Mouse (Mus musculus) heart, adult 11 months (tissue): ENCODE data around the gene Wscd2.

Source experiments
- DNase-seq: peaks from one replicate; pipeline ENCODE4 v3.0.0; 2022

The Wscd2 gene

GRCm38 (mm10) chr5:113490033-113490432, at the start of gene Wscd2:
Gene Wscd2 (plus strand): TSS chr5:113490333.
- no peak for DNase-seq

GRCm38 (mm10) chr5:113442180-113442579, 48.0 kb upstream of the Wscd2 start:
- DNase-seq: no peak

- DNase-seq: no peak
Measured at GRCm38 (mm10) chr5:113448023-113448734, 42.0 kb upstream of the Wscd2 start.

- DNase-seq: no peak
Measured at GRCm38 (mm10) chr5:113449336-113449735, 40.8 kb upstream of the Wscd2 start.

- no peak for DNase-seq
Measured at GRCm38 (mm10) chr5:113452691-113453090, 37.4 kb upstream of the Wscd2 start.

GRCm38 (mm10) chr5:113453356-113453755, 36.8 kb upstream of the Wscd2 start:
- DNase-seq: no peak

GRCm38 (mm10) chr5:113456020-113456419, 34.1 kb upstream of the Wscd2 start:
- peak; percentile 81 for DNase-seq

- DNase-seq: no peak
Measured at GRCm38 (mm10) chr5:113456756-113457155, 33.4 kb upstream of the Wscd2 start.

- DNase-seq: no peak
Measured at GRCm38 (mm10) chr5:113457260-113457659, 32.9 kb upstream of the Wscd2 start.

- no peak for DNase-seq
Measured at GRCm38 (mm10) chr5:113459942-113460341, 30.2 kb upstream of the Wscd2 start.

- no peak for DNase-seq
Measured at GRCm38 (mm10) chr5:113461582-113461981, 28.6 kb upstream of the Wscd2 start.

GRCm38 (mm10) chr5:113461998-113462625, 28.0 kb upstream of the Wscd2 start:
- DNase-seq: no peak

GRCm38 (mm10) chr5:113464731-113465130, 25.4 kb upstream of the Wscd2 start:
- DNase-seq: no peak

- no peak for DNase-seq
Measured at GRCm38 (mm10) chr5:113466536-113466935, 23.6 kb upstream of the Wscd2 start.

GRCm38 (mm10) chr5:113467072-113467471, 23.1 kb upstream of the Wscd2 start:
- DNase-seq: no peak

GRCm38 (mm10) chr5:113467765-113468164, 22.4 kb upstream of the Wscd2 start:
- DNase-seq: no peak

GRCm38 (mm10) chr5:113468625-113469024, 21.5 kb upstream of the Wscd2 start:
- peak; percentile 70 for DNase-seq

GRCm38 (mm10) chr5:113469231-113469630, 20.9 kb upstream of the Wscd2 start:
- no peak for DNase-seq

- no peak for DNase-seq
Measured at GRCm38 (mm10) chr5:113469826-113470225, 20.3 kb upstream of the Wscd2 start.

- peak; percentile 92 for DNase-seq
Measured at GRCm38 (mm10) chr5:113471417-113471816, 18.7 kb upstream of the Wscd2 start.

- no peak for DNase-seq
Measured at GRCm38 (mm10) chr5:113472339-113472738, 17.8 kb upstream of the Wscd2 start.

GRCm38 (mm10) chr5:113476816-113477215, 13.3 kb upstream of the Wscd2 start:
- DNase-seq: no peak

GRCm38 (mm10) chr5:113479075-113479474, 11.1 kb upstream of the Wscd2 start:
- DNase-seq: no peak

- DNase-seq: no peak
Measured at GRCm38 (mm10) chr5:113480451-113480850, 9.7 kb upstream of the Wscd2 start.
